Mouse (Mus musculus) stomach, postnatal 0 days (tissue): ENCODE data around the gene Fahd1.

Experiments
- CTCF ChIP-seq: IDR thresholded peaks from 2 replicates; pipeline ENCODE4 v1.5.1; 2016; ENCODE audit warnings: antibody characterized with exemption, low read depth, mild to moderate bottlenecking, moderate library complexity
- EP300 ChIP-seq: optimal IDR thresholded peaks from 2 replicates; pipeline ENCODE3; 2016; ENCODE audit warnings: antibody characterized with exemption

- no peak for TF ChIP-seq CTCF
- TF ChIP-seq EP300 = no peak
These were observed 30.7 kb downstream of the Fahd1 start for GRCm38 (mm10) chr17:24819469-24819868.
